Mouse (Mus musculus): ENCODE measurements around the gene Trim56. TPM values are rescaled to one million over a fixed set of nuclear protein-coding genes. Genes with fewer than 3 reads are reported as not detected.

The Trim56 gene
- total RNA-seq, 2 experiments from 2014 or later: 19.9 to 23.0 TPM

GRCm38 (mm10) chr5:137109941-137110593 is 5.9 kb downstream of the Trim56 start:
- intact Hi-C loops (cut with DNase I): loop anchor here (5.0 kb wide), 1 partner anchor 178 kb away; no protein-coding TSS in a partner anchor
- DNase-seq: no peak

- DNase-seq: no peak
- intact Hi-C loops (cut with DNase I): loop anchor here (5.0 kb wide), 1 partner anchor 176 kb away; no protein-coding TSS in a partner anchor
Measured at GRCm38 (mm10) chr5:137108111-137108510, 7.9 kb downstream of the Trim56 start.

- intact Hi-C loops (cut with DNase I): loop anchor here (1.0 to 5.0 kb wide), 4 partner anchors 37 to 175 kb away; no protein-coding TSS in a partner anchor
- DNase-seq: no peak
Measured at GRCm38 (mm10) chr5:137107670-137108069, 8.3 kb downstream of the Trim56 start.

- peak; percentile 87 to 89 for DNase-seq
- intact Hi-C loops (cut with DNase I): loop anchor here (1.0 to 5.0 kb wide), 4 partner anchors 36 to 175 kb away; no protein-coding TSS in a partner anchor
Measured at GRCm38 (mm10) chr5:137107024-137107423, 9.0 kb downstream of the Trim56 start.

- intact Hi-C loops (cut with DNase I): loop anchor here (2.0 to 5.0 kb wide), 2 partner anchors 36 to 174 kb away; no protein-coding TSS in a partner anchor
- peak; percentile 56 to 63 for DNase-seq
Measured at GRCm38 (mm10) chr5:137106434-137106833, 9.6 kb downstream of the Trim56 start.

- DNase-seq: no peak
- intact Hi-C loops (cut with DNase I): no loop called here
Measured at GRCm38 (mm10) chr5:137103969-137104368, 12.0 kb downstream of the Trim56 start.

GRCm38 (mm10) chr5:137102575-137103522 is 13.2 kb downstream of the Trim56 start:
- intact Hi-C loops (cut with DNase I): no loop called here

GRCm38 (mm10) chr5:137102078-137102477 is 13.9 kb downstream of the Trim56 start:
- intact Hi-C loops (cut with DNase I): no loop called here
- no peak for DNase-seq

More at GRCm38 (mm10) chr5:137102575-137103522, 13.2 kb downstream of the Trim56 start:
- peak; percentile 56 to 76 for DNase-seq

- intact Hi-C loops (cut with DNase I): no loop called here
- DNase-seq: no peak
Measured at GRCm38 (mm10) chr5:137100660-137101059, 15.3 kb downstream of the Trim56 start.

- intact Hi-C loops (cut with DNase I): no loop called here
- DNase-seq: no peak
Measured at GRCm38 (mm10) chr5:137098418-137098817, 17.6 kb downstream of the Trim56 start.

GRCm38 (mm10) chr5:137096037-137096436 is 20.0 kb downstream of the Trim56 start:
- intact Hi-C loops (cut with DNase I): no loop called here
- peak; percentile 41 to 57 for DNase-seq

- no peak for DNase-seq
- intact Hi-C loops (cut with DNase I): no loop called here
Measured at GRCm38 (mm10) chr5:137095135-137095534, 20.9 kb downstream of the Trim56 start.

- intact Hi-C loops (cut with DNase I): no loop called here
- peak; percentile 47 to 58 for DNase-seq
Measured at GRCm38 (mm10) chr5:137093720-137094119, 22.3 kb downstream of the Trim56 start.

- DNase-seq: no peak
- intact Hi-C loops (cut with DNase I): no loop called here
Measured at GRCm38 (mm10) chr5:137091560-137091959, 24.4 kb downstream of the Trim56 start.

- intact Hi-C loops (cut with DNase I): no loop called here
- no peak for DNase-seq
Measured at GRCm38 (mm10) chr5:137090870-137091269, 25.1 kb downstream of the Trim56 start.

- intact Hi-C loops (cut with DNase I): no loop called here
- peak; percentile 64 to 67 for DNase-seq
Measured at GRCm38 (mm10) chr5:137087410-137087809, 28.6 kb downstream of the Trim56 start.

- intact Hi-C loops (cut with DNase I): no loop called here
- no peak for DNase-seq
Measured at GRCm38 (mm10) chr5:137085731-137086130, 30.3 kb downstream of the Trim56 start.

- no peak for DNase-seq
- intact Hi-C loops (cut with DNase I): no loop called here
Measured at GRCm38 (mm10) chr5:137085021-137085420, 31.0 kb downstream of the Trim56 start.

- intact Hi-C loops (cut with DNase I): no loop called here
- no peak for DNase-seq
Measured at GRCm38 (mm10) chr5:137083051-137083450, 33.0 kb downstream of the Trim56 start.

- no peak for DNase-seq
Measured at GRCm38 (mm10) chr5:137079849-137080248, 36.2 kb downstream of the Trim56 start.

GRCm38 (mm10) chr5:137078616-137079015 is 37.4 kb downstream of the Trim56 start:
- intact Hi-C loops (cut with DNase I): no loop called here
- DNase-seq: no peak

More at GRCm38 (mm10) chr5:137079849-137080248, 36.2 kb downstream of the Trim56 start:
- intact Hi-C loops (cut with DNase I): no loop called here
